In genomic region chr17:44173341-44173740, GRCm38 (mm10) we compare ENCODE assay signal across 13 mouse cellular contexts.
"Had no signal": no experiment of that assay in that cellular context is flagged by ENCODE, and none has a peak within 500 bp of the region (broad histone marks: within the 10 kb centered on the region; RNA-seq: fewer than 3 reads in every experiment).

No protein-coding gene starts in this region.

- DNase-seq: lung, embryonic 14.5 days; lung, postnatal 10 days; lung, postnatal 4 days; midbrain, embryonic 14.5 days; retina, postnatal 1 day; right cerebral cortex, adult 18-20 months; right cerebral cortex, postnatal 25 days; right cerebral cortex, postnatal 4 days; spleen, adult 18-20 months; thymus, adult 18-20 months; thymus, postnatal 14 days; thymus, postnatal 36 days had no signal

- ATAC-seq: midbrain, embryonic 16.5 days had no signal
